Mouse (Mus musculus): Measurements from ENCODE around the gene Zfp974. TPM values are rescaled to one million over a fixed set of nuclear protein-coding genes. Genes with fewer than 3 reads are reported as not detected.
"Not testable (repeated sequence)": the region's sequence is repeated elsewhere in the genome, so short reads cannot be mapped to it uniquely, and the experiment has no call there.

The Zfp974 gene
- total and polyA plus RNA-seq, 3 experiments: 1.4 to 2.0 TPM; not detected in 1

DNA sequence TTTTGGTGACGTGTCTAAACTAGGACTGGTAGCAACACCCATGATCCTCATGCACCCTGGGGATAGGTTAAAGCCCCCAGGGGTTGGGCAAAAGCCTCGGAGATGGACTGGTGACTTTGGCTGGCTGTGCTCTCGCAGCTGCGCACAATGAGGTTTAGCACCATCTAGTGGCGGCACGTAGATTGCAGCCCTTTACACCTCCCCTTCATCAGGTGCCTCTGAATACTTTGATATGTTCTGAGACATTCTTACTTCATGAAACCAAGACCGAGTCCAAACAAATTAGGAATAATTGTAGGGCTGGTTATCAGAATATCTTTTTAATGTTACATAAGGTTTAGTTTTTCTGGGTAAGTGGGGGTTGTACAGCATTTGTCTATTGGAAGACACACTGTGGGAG is 12.6 kb upstream of the Zfp974 start:
- H3K27me3 ChIP-seq (ENCODE audit: control insufficient read depth in 1 of 2, insufficient read depth in 2 of 2, low read length in 2 of 2); H3K36me3 ChIP-seq (ENCODE audit: control insufficient read depth in 1 of 2, insufficient read depth in 2 of 2, low read length in 2 of 2); H3K4me1 ChIP-seq (ENCODE audit: control insufficient read depth in 1 of 2, insufficient read depth in 2 of 2, low read length in 2 of 2); H3K9me3 ChIP-seq (replicated peaks; ENCODE audit: insufficient read depth, low read length); H3K9ac ChIP-seq (ENCODE audit: control insufficient read depth, low read depth, low read length, poor library complexity, severe bottlenecking); H3K4me3 ChIP-seq (ENCODE audit: control insufficient read depth in 1 of 2, insufficient read depth in 1 of 2, low read depth in 2 of 2, low read length in 2 of 2); H3K27ac ChIP-seq (ENCODE audit: control insufficient read depth, low read depth, low read length); H3K79me2 ChIP-seq (ENCODE audit: control insufficient read depth, insufficient read depth, low read length, poor library complexity): not testable (repeated sequence)
- DNase-seq (ENCODE audit: low read depth, low spot score): peak; percentile 38
- TF ChIP-seq CTCF (IDR thresholded peaks at IDR 0.05 in 2 of 3, conservative IDR thresholded peaks at IDR 0.05 in 1 of 3; ENCODE audit: control insufficient read depth in 1 of 3, insufficient read depth in 1 of 3, low read depth in 2 of 3, low read length in 3 of 3, poor library complexity in 1 of 3, severe bottlenecking in 1 of 3): peak in 2 of 3 experiments; percentile 21 to 45; a peak in 2 of 6 replicates

DNA sequence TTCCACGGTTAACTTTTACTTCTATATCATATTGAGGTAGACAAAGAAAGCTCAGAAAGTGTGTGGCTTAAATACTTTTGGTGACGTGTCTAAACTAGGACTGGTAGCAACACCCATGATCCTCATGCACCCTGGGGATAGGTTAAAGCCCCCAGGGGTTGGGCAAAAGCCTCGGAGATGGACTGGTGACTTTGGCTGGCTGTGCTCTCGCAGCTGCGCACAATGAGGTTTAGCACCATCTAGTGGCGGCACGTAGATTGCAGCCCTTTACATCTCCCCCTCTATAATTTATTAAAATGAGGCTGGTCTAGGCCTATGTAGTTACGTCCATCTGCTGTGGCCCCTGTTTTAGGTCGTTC is 4.5 kb upstream of the Zfp974 start:
- H3K27ac ChIP-seq (ENCODE audit: control insufficient read depth, low read depth, low read length); H3K9me3 ChIP-seq (replicated peaks; ENCODE audit: insufficient read depth, low read length); H3K79me2 ChIP-seq (ENCODE audit: control insufficient read depth, insufficient read depth, low read length, poor library complexity); H3K27me3 ChIP-seq (ENCODE audit: control insufficient read depth in 1 of 2, insufficient read depth in 2 of 2, low read length in 2 of 2); DNase-seq (ENCODE audit: low read depth, low spot score); H3K4me1 ChIP-seq (ENCODE audit: control insufficient read depth in 1 of 2, insufficient read depth in 2 of 2, low read length in 2 of 2): not testable (repeated sequence)
- Histone ChIP-seq H3K4me3 (ENCODE audit: control insufficient read depth in 1 of 2, insufficient read depth in 1 of 2, low read depth in 2 of 2, low read length in 2 of 2) (peak overlapping the region; percentile 1 to 16; a peak in 2 of 4 replicates), H3K9ac (ENCODE audit: control insufficient read depth, low read depth, low read length, poor library complexity, severe bottlenecking) (0 out of 2 replicates have a peak overlapping the region, but pooled peaks have one; percentile 16), H3K36me3 (ENCODE audit: control insufficient read depth in 1 of 2, insufficient read depth in 2 of 2, low read length in 2 of 2) (peaks cover 0 to 12% of the 10 kb centered on the region in 2 experiments; a peak in 2 of 4 replicates)

DNA sequence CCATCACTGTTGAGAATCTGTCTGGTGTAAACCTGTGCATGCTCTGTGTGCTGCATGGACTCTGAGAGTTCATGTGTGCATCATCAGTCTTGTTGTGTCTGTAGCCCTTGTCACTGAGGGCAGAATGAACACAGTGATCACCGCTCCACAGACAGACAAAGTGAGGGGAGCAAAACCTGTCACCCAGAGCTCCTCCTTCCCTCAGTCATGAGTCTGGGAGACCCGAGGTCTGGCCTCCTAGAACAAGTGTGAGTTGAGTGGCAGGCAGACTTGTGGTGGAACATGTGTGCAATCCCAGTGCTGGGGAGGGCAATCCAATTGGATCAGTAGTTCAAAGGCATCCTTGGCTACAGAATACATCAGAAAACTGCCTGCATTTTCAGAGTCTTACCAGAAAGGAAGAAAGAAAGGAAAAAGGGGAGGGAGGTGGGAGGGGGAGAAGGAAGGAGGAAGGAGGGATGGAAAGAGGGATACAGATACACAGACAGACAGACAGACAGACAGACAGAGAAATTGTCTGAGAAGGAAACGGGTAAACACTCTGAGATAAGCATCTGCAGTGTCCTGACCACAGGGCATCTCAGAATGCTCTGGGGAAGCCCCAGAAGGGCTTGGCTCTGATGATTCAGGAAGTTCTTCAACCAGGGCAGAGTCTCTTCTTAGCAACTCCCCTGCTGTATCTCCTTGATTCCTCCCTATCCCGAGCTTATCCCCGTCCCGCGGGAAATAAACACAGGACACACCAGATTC is 4.0 kb upstream of the Zfp974 start:
- H3K9ac ChIP-seq (ENCODE audit: control insufficient read depth, low read depth, low read length, poor library complexity, severe bottlenecking): 0 out of 2 replicates have a peak overlapping the region, but pooled peaks have one; percentile 16
- no peaks in the 10 kb centered on the region for H3K27me3 ChIP-seq (ENCODE audit: control insufficient read depth in 1 of 2, insufficient read depth in 2 of 2, low read length in 2 of 2)
- peak overlapping the region; percentile 1 to 16; a peak in 2 of 4 replicates for H3K4me3 ChIP-seq (ENCODE audit: control insufficient read depth in 1 of 2, insufficient read depth in 1 of 2, low read depth in 2 of 2, low read length in 2 of 2)
- H3K4me1 ChIP-seq (ENCODE audit: control insufficient read depth in 1 of 2, insufficient read depth in 2 of 2, low read length in 2 of 2): peaks cover 0 to 7% of the 10 kb centered on the region in 2 experiments; a peak in 2 of 4 replicates
- H3K79me2 ChIP-seq (ENCODE audit: control insufficient read depth, insufficient read depth, low read length, poor library complexity): no peaks in the 10 kb centered on the region
- H3K36me3 ChIP-seq (ENCODE audit: control insufficient read depth in 1 of 2, insufficient read depth in 2 of 2, low read length in 2 of 2): peaks cover 0 to 14% of the 10 kb centered on the region in 2 experiments; a peak in 2 of 4 replicates
- H3K9me3 ChIP-seq (replicated peaks; ENCODE audit: insufficient read depth, low read length): no peaks in the 10 kb centered on the region
- peak; percentile 74 for DNase-seq (ENCODE audit: low read depth, low spot score)
- H3K27ac ChIP-seq (ENCODE audit: control insufficient read depth, low read depth, low read length): no peak overlapping the region
- TF ChIP-seq TBP (IDR thresholded peaks at IDR 0.05; ENCODE audit: low read depth, low read length) (no peak), SIN3A (IDR thresholded peaks at IDR 0.05; ENCODE audit: low read length) (peak; percentile 33; the same call in 1 of the 2 replicates), NRF1 (IDR thresholded peaks at IDR 0.05; ENCODE audit: insufficient read depth, low read depth, low read length, poor library complexity, severe bottlenecking) (no peak), KAT2A (conservative IDR thresholded peaks at IDR 0.05; ENCODE audit: low read depth, low read length) (no peak), JUND (IDR thresholded peaks at IDR 0.05; ENCODE audit: low read depth, low read length) (no peak), BHLHE40 (IDR thresholded peaks at IDR 0.05; ENCODE audit: borderline replicate concordance, low read depth, low read length) (no peak), MEF2A (IDR thresholded peaks at IDR 0.05; ENCODE audit: extremely low read depth, insufficient replicate concordance, low read depth, low read length, poor library complexity, severe bottlenecking) (no peak), ZNF384 (IDR thresholded peaks at IDR 0.05; ENCODE audit: low read depth, low read length) (no peak), ELF1 (IDR thresholded peaks at IDR 0.05; ENCODE audit: low read depth, low read length) (no peak), USF1 (IDR thresholded peaks at IDR 0.05; ENCODE audit: low read depth, low read length) (no peak), TCF12 (IDR thresholded peaks at IDR 0.05; ENCODE audit: low read depth, low read length) (0 out of 2 replicates have a peak, but pooled peaks have one; percentile 8), RCOR1 (IDR thresholded peaks at IDR 0.05; ENCODE audit: low read depth, low read length) (no peak), E2F4 (IDR thresholded peaks at IDR 0.05; ENCODE audit: borderline replicate concordance, low read depth, low read length) (no peak), GATA1 (IDR thresholded peaks at IDR 0.05; ENCODE audit: low read depth, low read length) (peak; percentile 75), CHD2 (IDR thresholded peaks at IDR 0.05; ENCODE audit: low read length) (no peak), RAD21 (IDR thresholded peaks at IDR 0.05; ENCODE audit: low read depth, low read length) (no peak), USF2 (IDR thresholded peaks at IDR 0.05; ENCODE audit: borderline replicate concordance in 1 of 2, insufficient read depth in 1 of 2, low read depth in 1 of 2, low read length in 2 of 2) (no peak), ZKSCAN1 (IDR thresholded peaks at IDR 0.05; ENCODE audit: low read depth, low read length) (no peak), UBTF (IDR thresholded peaks at IDR 0.05; ENCODE audit: borderline replicate concordance, insufficient read depth, low read depth, low read length) (no peak), HCFC1 (IDR thresholded peaks at IDR 0.05; ENCODE audit: low read depth, low read length) (no peak), MAFK (IDR thresholded peaks at IDR 0.05; ENCODE audit: borderline replicate concordance, low read depth, low read length) (no peak), MYC (IDR thresholded peaks at IDR 0.05; ENCODE audit: low read depth, low read length) (no peak)

Measured in MEL (cell line).